Mouse (Mus musculus): Measurements from ENCODE around the gene Btd.

- TF ChIP-seq CTCF (IDR thresholded peaks at IDR 0.05; ENCODE audit: borderline replicate concordance, insufficient read depth, low read length) (no peak), POLR2A (IDR thresholded peaks at IDR 0.05; ENCODE audit: low read depth, low read length) (no peak)
These were observed 27.2 kb upstream of the Btd start for GRCm38 (mm10) chr14:31613671-31614070.

Measured in embryonic fibroblast, embryonic 13.5 days (primary cell).